Mouse (Mus musculus) MEL (cell line): ENCODE results near the gene C1ql1.

Source experiments
- CHD2 ChIP-seq: IDR thresholded peaks from 2 replicates; pipeline ENCODE4 v1.6.1; 2011; ENCODE audit warnings: low read length, improper control_type of control experiment
- CTCF ChIP-seq, 3 experiments: IDR thresholded peaks in 2 of 3; conservative IDR thresholded peaks in 1 of 3; 2 replicates each; pipeline ENCODE4 v1.5.1; 2011 to 2012; ENCODE audit warnings: low read length in 3 of 3, low read depth in 2 of 3, mild to moderate bottlenecking in 2 of 3, improper control_type of control experiment in 1 of 3, inconsistent platforms in 1 of 3, mixed read lengths in 1 of 3, moderate library complexity in 1 of 3; ENCODE audit not compliant: control insufficient read depth in 1 of 3, insufficient read depth in 1 of 3, poor library complexity in 1 of 3, severe bottlenecking in 1 of 3
- ELF1 ChIP-seq: IDR thresholded peaks from 2 replicates; pipeline ENCODE4 v1.6.1; 2014; ENCODE audit warnings: low read depth, mild to moderate bottlenecking, inconsistent platforms, low read length, improper control_type of control experiment, moderate library complexity
- ETS1 ChIP-seq: IDR thresholded peaks from 2 replicates; pipeline ENCODE4 v1.6.1; 2012; ENCODE audit warnings: low read depth, mild to moderate bottlenecking, inconsistent platforms, low read length, improper control_type of control experiment, moderate library complexity
- GATA1 ChIP-seq: IDR thresholded peaks from 2 replicates; pipeline ENCODE4 v1.6.1; 2011; ENCODE audit warnings: low read depth, low read length, improper control_type of control experiment
- JUND ChIP-seq: IDR thresholded peaks from 2 replicates; pipeline ENCODE4 v1.6.1; 2011; ENCODE audit warnings: low read depth, mild to moderate bottlenecking, improper control_type of control experiment, low read length

DNA sequence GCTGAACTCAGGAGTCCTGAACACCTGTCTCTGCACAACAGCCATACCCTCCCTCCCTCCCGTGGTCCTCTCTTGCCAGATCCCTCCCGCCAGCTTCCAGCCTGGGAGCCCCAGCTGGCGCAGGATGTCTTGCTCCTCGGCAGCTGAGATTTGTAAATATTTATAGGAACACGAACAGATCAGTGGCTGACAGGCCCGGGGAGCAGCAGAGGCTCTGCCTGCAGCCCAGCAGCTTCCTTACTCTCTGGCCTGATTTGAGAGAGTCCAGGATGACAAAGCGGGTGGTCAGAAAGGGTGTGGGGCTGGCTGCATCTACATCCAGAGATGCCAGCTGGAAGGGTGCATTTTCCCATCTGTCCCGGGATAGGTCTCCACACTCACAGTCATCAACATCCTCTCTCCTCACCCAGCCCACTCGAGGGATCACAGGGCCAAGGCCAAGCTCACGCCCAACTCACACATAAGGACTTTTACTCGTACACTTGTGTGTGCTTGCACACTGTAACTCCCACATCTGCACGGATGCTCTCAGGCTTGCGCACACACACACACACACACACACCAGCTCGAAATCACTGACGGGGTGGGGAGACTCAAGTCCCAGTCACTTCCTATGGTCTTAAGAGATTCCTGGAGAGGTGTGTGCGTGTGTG is 10.6 kb upstream of the C1ql1 start:
- TF ChIP-seq ETS1 (no peak), CHD2 (no peak), ELF1 (no peak), JUND (no peak), GATA1 (no peak), CTCF (IDR thresholded peaks at IDR 0.05 in 2 of 3, conservative IDR thresholded peaks at IDR 0.05 in 1 of 3; ENCODE audit: control insufficient read depth in 1 of 3, insufficient read depth in 1 of 3, low read depth in 2 of 3, low read length in 3 of 3, poor library complexity in 1 of 3, severe bottlenecking in 1 of 3) (no peak)
